Comparison of ENCODE assay signal across 8 mouse cellular contexts in the genomic region with DNA sequence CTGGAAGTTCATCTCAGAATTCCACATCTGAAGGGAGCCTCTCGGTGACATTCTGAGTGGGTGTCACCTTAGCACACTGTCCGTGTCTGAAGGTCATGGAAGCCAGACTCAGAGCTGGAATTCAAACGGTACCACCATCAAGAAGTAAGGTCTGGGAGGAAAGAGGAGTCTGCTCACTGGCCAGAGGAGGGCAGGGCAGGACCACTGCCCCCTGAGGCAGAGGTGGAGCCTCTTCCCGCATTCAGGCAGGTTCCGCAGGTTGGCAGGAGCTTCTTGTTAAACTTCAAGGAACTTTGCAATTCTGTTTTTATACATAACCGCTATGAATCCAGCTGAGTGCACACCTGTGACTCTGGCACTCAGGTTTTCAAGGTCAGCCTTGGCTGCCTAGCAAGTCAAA.
DNase-seq lines count a peak whose midpoint lies in the region; ATAC-seq and TF ChIP-seq lines count a peak whose summit lies in the region.

No protein-coding gene starts in this region.

- H3K36me3 ChIP-seq in heart, embryonic 15.5 days: no peaks in the 10 kb centered on the region
- H3K36me3 ChIP-seq in CH12.LX (replicated peaks in 1 of 2; ENCODE audit: control insufficient read depth in 1 of 2, insufficient read depth in 1 of 2, low read length in 1 of 2): no peaks in the 10 kb centered on the region
- no peaks in the 10 kb centered on the region for H3K36me3 ChIP-seq in hindbrain, embryonic 12.5 days

- H3K27me3 ChIP-seq in heart, embryonic 15.5 days: no peaks in the 10 kb centered on the region
- no peaks in the 10 kb centered on the region for H3K27me3 ChIP-seq in CH12.LX (replicated peaks)
- peaks cover 59% of the 10 kb centered on the region for H3K27me3 ChIP-seq in hindbrain, embryonic 12.5 days

- WGBS in heart, embryonic 15.5 days: 24% methylated on average over 6 of the region's 6 CpGs
- 43% methylated on average over 6 of the region's 6 CpGs for WGBS in hindbrain, embryonic 12.5 days

- TF ChIP-seq POLR2A in CH12.LX (IDR thresholded peaks at IDR 0.05; ENCODE audit: low read depth, low read length): no peak

- no peaks in the 10 kb centered on the region for H3K9me3 ChIP-seq in heart, embryonic 15.5 days (replicated peaks)
- H3K9me3 ChIP-seq in CH12.LX (replicated peaks; ENCODE audit: low read length): no peaks in the 10 kb centered on the region
- H3K9me3 ChIP-seq in hindbrain, embryonic 12.5 days (replicated peaks): no peaks in the 10 kb centered on the region

- no peak overlapping the region for H3K4me3 ChIP-seq in heart, embryonic 15.5 days
- no peak overlapping the region for H3K4me3 ChIP-seq in CH12.LX (replicated peaks in 1 of 3; ENCODE audit: low read depth in 2 of 3, low read length in 2 of 3, poor library complexity in 1 of 3)
- no peak overlapping the region for H3K4me3 ChIP-seq in hindbrain, embryonic 12.5 days

- H3K9ac ChIP-seq in heart, embryonic 15.5 days: no peak overlapping the region
- no peak overlapping the region for H3K9ac ChIP-seq in CH12.LX (ENCODE audit: insufficient read depth, low read depth)
- no peak overlapping the region for H3K9ac ChIP-seq in hindbrain, embryonic 12.5 days

- DNase-seq in heart, adult 11 months: no peak
- no peak for DNase-seq in CH12.LX (ENCODE audit: extremely low read depth)
- peak; percentile 52 for DNase-seq in embryo, embryonic 10.5 days (ENCODE audit: low spot score)
- DNase-seq in kidney, postnatal 4 days: peak; percentile 60 to 75
- DNase-seq in left cerebral cortex, adult 9 months (ENCODE audit: low spot score in 2 of 2): no peak
- DNase-seq in cerebellum, adult 11 months: no peak

- dilution Hi-C loops in CH12.LX (cut with MboI; ENCODE audit: extremely low pct_ligation_motif_present, extremely low pct_unique_long_range_greater_than_20kb, low sequenced_read_pairs): no loop called here

- in situ Hi-C loops in CH12.LX (cut with MboI; ENCODE audit: low pct_ligation_motif_present, low pct_unique_long_range_greater_than_20kb, low sequenced_read_pairs): loop anchor here (25.0 kb wide), 1 partner anchor 224 kb away; a partner anchor contains a TSS

- no peak for TF ChIP-seq EP300 in CH12.LX (IDR thresholded peaks at IDR 0.05; ENCODE audit: low read length)

- peak in 1 of 2 experiments; percentile 60; a peak in 2 of 4 replicates for TF ChIP-seq CTCF in CH12.LX (conservative IDR thresholded peaks at IDR 0.05 in 1 of 2, IDR thresholded peaks at IDR 0.05 in 1 of 2; ENCODE audit: low read depth in 2 of 2, low read length in 2 of 2)

- H3K4me1 ChIP-seq in heart, embryonic 15.5 days (replicated peaks): peaks cover 40% of the 10 kb centered on the region
- H3K4me1 ChIP-seq in CH12.LX (ENCODE audit: control insufficient read depth in 1 of 2, insufficient read depth in 2 of 2): peaks cover 5 to 17% of the 10 kb centered on the region in 2 experiments
- peaks cover 33% of the 10 kb centered on the region for H3K4me1 ChIP-seq in hindbrain, embryonic 12.5 days

- peak overlapping the region; percentile 35 for H3K27ac ChIP-seq in heart, embryonic 15.5 days
- no peak overlapping the region for H3K27ac ChIP-seq in CH12.LX (ENCODE audit: insufficient read depth, low read depth)
- no peak overlapping the region for H3K27ac ChIP-seq in hindbrain, embryonic 12.5 days

- ATAC-seq in heart, embryonic 15.5 days (replicated peaks; ENCODE audit: insufficient number of reproducible peaks, insufficient read depth, low FRiP score, low read depth): 0 out of 2 replicates have a peak, but pooled peaks have one; percentile 44
- no peak for ATAC-seq in hindbrain, embryonic 12.5 days (ENCODE audit: low FRiP score)

- no peak overlapping the region for H3K4me2 ChIP-seq in heart, embryonic 15.5 days
- no peak overlapping the region for H3K4me2 ChIP-seq in CH12.LX (ENCODE audit: insufficient read depth, low read depth, poor library complexity, severe bottlenecking)
- no peak overlapping the region for H3K4me2 ChIP-seq in hindbrain, embryonic 12.5 days (replicated peaks)

- no peaks in the 10 kb centered on the region for H3K79me2 ChIP-seq in CH12.LX (replicated peaks; ENCODE audit: control insufficient read depth, extremely low read depth, insufficient read depth, poor library complexity, severe bottlenecking)

- peak; percentile 69 for TF ChIP-seq RAD21 in CH12.LX (IDR thresholded peaks at IDR 0.05; ENCODE audit: low read depth, low read length)

TF ChIP-seq in CH12.LX, 34 proteins besides CTCF, POLR2A, EP300 and RAD21:
- TF ChIP-seq SMC3 (IDR thresholded peaks at IDR 0.05; ENCODE audit: low read depth, low read length) (peak; percentile 57), CHD1 (IDR thresholded peaks at IDR 0.05; ENCODE audit: low read depth, low read length) (no peak)
TF ChIP-seq in CH12.LX: peak in this region for 1.

Comparison
In these comparisons a context has a peak if more than half of its experiments do, and no peak if none do; other contexts are left out.
1. DNase-seq: peak in embryo, embryonic 10.5 days (single experiment) and kidney, postnatal 4 days (2 of 2); none in heart, adult 11 months (single experiment), CH12.LX (single experiment), left cerebral cortex, adult 9 months (0 of 2) and cerebellum, adult 11 months (single experiment).